Mouse (Mus musculus) limb, embryonic 14.5 days (tissue): ENCODE measurements around the gene Ggt5. TPM values are rescaled to one million over a fixed set of nuclear protein-coding genes. Genes with fewer than 3 reads are reported as not detected.
"Not testable (repeated sequence)": the region's sequence is repeated elsewhere in the genome, so short reads cannot be mapped to it uniquely, and the experiment has no call there.

Experiments used
- ATAC-seq: fragments of 200-750 bp; cut with Nextera tagmentation; 2 replicates; pipeline ENCODE4 v1.8.0; 2017; ENCODE audit warnings: low read depth, moderate number of reproducible peaks, moderate TSS enrichment; ENCODE audit not compliant: low FRiP score
- DNase-seq: peaks from one replicate; pipeline ENCODE4 v3.0.0-alpha.2; 2015; ENCODE audit warnings: low spot score
- H3K27ac ChIP-seq: fragments of 300-500 bp; sonication (generic); replicated peaks from 2 replicates; pipeline ENCODE4 v1.5.1; 2014; ENCODE audit warnings: low read depth, mild to moderate bottlenecking, low read length, moderate library complexity, mixed read lengths
- H3K27me3 ChIP-seq: fragments of 300-500 bp; sonication (generic); 2 replicates; pipeline ENCODE4 v1.6.1; 2014; ENCODE audit warnings: low read length, mixed read lengths; ENCODE audit not compliant: control insufficient read depth, insufficient read depth
- H3K36me3 ChIP-seq: fragments of 300-500 bp; sonication (generic); 2 replicates; pipeline ENCODE4 v1.6.1; 2014; ENCODE audit warnings: mild to moderate bottlenecking, low read length, moderate library complexity, mixed read lengths; ENCODE audit not compliant: control insufficient read depth, insufficient read depth
- H3K4me1 ChIP-seq: fragments of 300-500 bp; sonication (generic); 2 replicates; pipeline ENCODE4 v1.6.1; 2014; ENCODE audit warnings: antibody characterized with exemption, low read length, mixed read lengths; ENCODE audit not compliant: control insufficient read depth, insufficient read depth
- H3K4me2 ChIP-seq: fragments of 300-500 bp; sonication (generic); replicated peaks from 2 replicates; pipeline ENCODE4 v1.6.1; 2014; ENCODE audit warnings: low read depth, mild to moderate bottlenecking, low read length, moderate library complexity; ENCODE audit not compliant: severe bottlenecking
- H3K4me3 ChIP-seq: fragments of 300-500 bp; sonication (generic); replicated peaks from 2 replicates; pipeline ENCODE4 v1.5.1; 2014; ENCODE audit warnings: low read length
- H3K9ac ChIP-seq: fragments of 300-500 bp; sonication (generic); 2 replicates; pipeline ENCODE4 v1.6.1; 2014; ENCODE audit warnings: mild to moderate bottlenecking, low read depth, low read length, moderate library complexity; ENCODE audit not compliant: severe bottlenecking
- H3K9me3 ChIP-seq: fragments of 300-500 bp; sonication (generic); 2 replicates; pipeline ENCODE4 v1.6.1; 2016; ENCODE audit warnings: low read length; ENCODE audit not compliant: control insufficient read depth
- POLR2A ChIP-seq: fragments of 200-500 bp; IDR thresholded peaks from 2 replicates; pipeline ENCODE4 v1.8.0; 2012; ENCODE audit warnings: inconsistent platforms, mild to moderate bottlenecking, moderate library complexity, borderline replicate concordance; ENCODE audit not compliant: insufficient read depth, insufficient read length; ENCODE audit errors: extremely low read depth
- WGBS: fragments of 180-500 bp; shearing (Covaris S2); extraction: QIAGEN DNeasy Blood & Tissue Kit; methylation state at CpG from one replicate; pipeline ENCODE4 v1.1.7; 2014; 5-methylcytosine and 5-hydroxymethylcytosine counted together
- polyA plus RNA-seq, 2 experiments: library from polyadenylated mRNA; depleted of rRNA in 1 of 2; stranded (reverse) in 1 of 2; unstranded in 1 of 2; fragments of >200 nt; fragmentation: Nextera tagmentation in 1 of 2; extraction: Ambion mirVana in 1 of 2; gene quantifications; 2 replicates each; pipeline versions ENCODE4 v1.2.1 to v1.2.3; 2012 to 2014

Ggt5 gene
- polyA plus RNA-seq, 2 experiments = 1.1 to 7.5 TPM

GRCm38 (mm10) chr10:75562596-75562995, 26.5 kb upstream of the Ggt5 start:
- H3K27ac ChIP-seq = no peak overlapping the region
- ATAC-seq (no peak), DNase-seq (no peak)
- H3K4me3 ChIP-seq = no peak overlapping the region
- H3K4me2 ChIP-seq = no peak overlapping the region
- WGBS = 83% methylated on average over 8 of the region's 8 CpGs
- no peaks in the 10 kb centered on the region for H3K36me3 ChIP-seq
- H3K27me3 ChIP-seq = peaks cover 19% of the 10 kb centered on the region
- H3K9me3 ChIP-seq = no peaks in the 10 kb centered on the region
- no peak overlapping the region for H3K9ac ChIP-seq
- H3K4me1 ChIP-seq = peaks cover 16% of the 10 kb centered on the region
- no peak for TF ChIP-seq POLR2A

GRCm38 (mm10) chr10:75564687-75565265, 24.4 kb upstream of the Ggt5 start:
- WGBS = 81% methylated on average over 12 of the region's 12 CpGs
- Histone ChIP-seq H3K4me1 (peaks cover 4% of the 10 kb centered on the region), H3K9ac (no peak overlapping the region), H3K4me3 (no peak overlapping the region), H3K4me2 (no peak overlapping the region), H3K36me3 (no peaks in the 10 kb centered on the region), H3K9me3 (no peaks in the 10 kb centered on the region), H3K27me3 (peaks cover 12% of the 10 kb centered on the region), H3K27ac (no peak overlapping the region)
- DNase-seq (no peak), ATAC-seq (no peak)
- no peak for TF ChIP-seq POLR2A

- DNase-seq = no peak
- H3K4me3 ChIP-seq = no peak overlapping the region
- H3K4me1 ChIP-seq = peaks cover 1% of the 10 kb centered on the region; the same call in 1 of the 2 replicates
- no peak for ATAC-seq
- no peak overlapping the region for H3K27ac ChIP-seq
- no peak for TF ChIP-seq POLR2A
- no peak overlapping the region for H3K9ac ChIP-seq
- H3K27me3 ChIP-seq = peaks cover 6% of the 10 kb centered on the region; the same call in 1 of the 2 replicates
- no peak overlapping the region for H3K4me2 ChIP-seq
- WGBS = 61% methylated on average over 6 of the region's 6 CpGs
- H3K36me3 ChIP-seq = no peaks in the 10 kb centered on the region
- H3K9me3 ChIP-seq = no peaks in the 10 kb centered on the region
Observed at GRCm38 (mm10) chr10:75565436-75565835, 23.7 kb upstream of the Ggt5 start.

- Histone ChIP-seq H3K36me3 (no peaks in the 10 kb centered on the region), H3K9ac (no peak overlapping the region), H3K4me2 (no peak overlapping the region), H3K27me3 (peaks cover 3% of the 10 kb centered on the region; the same call in 1 of the 2 replicates), H3K27ac (no peak overlapping the region), H3K9me3 (no peaks in the 10 kb centered on the region), H3K4me3 (no peak overlapping the region), H3K4me1 (no peaks in the 10 kb centered on the region)
- WGBS = 61% methylated on average over 7 of the region's 7 CpGs
- DNase-seq = no peak
- TF ChIP-seq POLR2A = no peak
- no peak for ATAC-seq
Observed at GRCm38 (mm10) chr10:75565906-75566305, 23.2 kb upstream of the Ggt5 start.

DNA sequence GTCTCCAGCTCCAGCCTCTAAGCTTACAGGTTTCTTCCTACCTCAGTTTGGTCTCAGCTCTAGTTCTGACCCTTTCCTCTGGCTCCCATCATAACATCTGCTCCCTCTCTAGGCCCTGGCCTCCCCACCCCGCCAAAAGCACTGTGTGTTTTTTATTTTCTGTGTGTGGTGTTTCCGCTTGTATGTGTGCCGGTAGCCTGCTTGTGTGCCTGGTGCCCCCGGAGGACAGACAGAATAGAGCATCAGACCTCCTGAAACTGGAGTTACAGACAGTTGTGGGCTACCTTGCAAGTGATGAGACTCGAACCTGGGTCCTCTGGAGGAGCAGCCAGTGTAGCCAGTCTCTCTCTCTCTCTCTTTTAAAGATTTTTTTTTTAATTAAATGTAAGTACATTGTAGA, 22.8 kb upstream of the Ggt5 start:
- no peaks in the 10 kb centered on the region for H3K4me1 ChIP-seq
- no peak for ATAC-seq
- no peaks in the 10 kb centered on the region for H3K36me3 ChIP-seq
- no peaks in the 10 kb centered on the region for H3K9me3 ChIP-seq
- WGBS = 76% methylated on average over 5 of the region's 5 CpGs
- no peak for TF ChIP-seq POLR2A
- no peak overlapping the region for H3K4me3 ChIP-seq
- H3K27ac ChIP-seq = no peak overlapping the region
- DNase-seq = no peak
- no peak overlapping the region for H3K4me2 ChIP-seq
- no peak overlapping the region for H3K9ac ChIP-seq
- H3K27me3 ChIP-seq = no peaks in the 10 kb centered on the region

DNA sequence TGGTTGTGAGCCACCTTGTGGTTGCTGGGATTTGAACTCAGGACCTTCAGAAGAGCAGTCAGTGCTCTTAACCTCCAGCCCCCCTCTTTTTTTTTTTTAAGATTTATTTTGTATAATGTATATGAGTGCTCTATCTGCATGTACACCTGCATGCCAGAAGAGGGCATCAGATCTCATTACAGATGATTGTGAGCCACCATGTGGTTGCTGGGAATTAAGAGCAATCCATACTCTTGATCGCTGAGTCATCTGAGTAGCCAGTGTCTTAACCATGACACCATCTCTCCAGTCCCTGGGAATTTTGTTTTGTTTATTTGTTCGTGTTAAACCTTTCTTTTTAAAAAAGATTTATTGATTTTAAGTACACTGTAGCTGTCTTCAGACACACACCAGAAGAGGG, 22.4 kb upstream of the Ggt5 start:
- not testable (repeated sequence) for H3K4me1 ChIP-seq, ATAC-seq, H3K27me3 ChIP-seq, H3K36me3 ChIP-seq, DNase-seq, H3K4me3 ChIP-seq, H3K27ac ChIP-seq, H3K9me3 ChIP-seq, H3K9ac ChIP-seq, H3K4me2 ChIP-seq
- WGBS = 81% methylated on average over 2 of the region's 2 CpGs
